Mouse (Mus musculus) gastrocnemius, postnatal 14 days (tissue): ENCODE measurements around the gene Gm11084. TPM values are rescaled to one million over a fixed set of nuclear protein-coding genes. Genes with fewer than 3 reads are reported as not detected.
A peak's percentile ranks its signal among the peaks of the same experiment; 100 is the strongest.
"Not testable (repeated sequence)": the region's sequence is repeated elsewhere in the genome, so short reads cannot be mapped to it uniquely, and the experiment has no call there.

ENCODE experiments used
- DNase-seq: peaks from one replicate; pipeline ENCODE4 v3.0.0; 2021; ENCODE audit warnings: mixed read lengths
- intact Hi-C: fragments of 180-260 bp; cut with DNase I; formaldehyde crosslinking; loops from one replicate; pipeline ENCODE4 v1.15.1; 2025; ENCODE audit warnings: low total_unique reads
- total RNA-seq, 2 experiments: library from RNA; stranded (reverse); gene quantifications; 2 replicates each; pipeline ENCODE4 v1.2.3; 2021

The Gm11084 gene
- total RNA-seq, 2 experiments from 2014 or later = not detected

GRCm38 (mm10) chr2:72996808-72997378, 10.4 kb upstream of the Gm11084 start:
- DNase-seq = peak; percentile 57
- intact Hi-C loops = no loop called here

GRCm38 (mm10) chr2:72995346-72996097, 9.0 kb upstream of the Gm11084 start:
- peak; percentile 58 for DNase-seq
- intact Hi-C loops = no loop called here

GRCm38 (mm10) chr2:72994165-72994564, 7.6 kb upstream of the Gm11084 start:
- intact Hi-C loops = no loop called here
- DNase-seq = no peak

- DNase-seq = no peak
- intact Hi-C loops = no loop called here
Observed at GRCm38 (mm10) chr2:72992497-72992896, 6.0 kb upstream of the Gm11084 start.

- DNase-seq, intact Hi-C loops: not testable (repeated sequence)
Observed at GRCm38 (mm10) chr2:72988945-72989344, 2.4 kb upstream of the Gm11084 start.

- no peak for DNase-seq
- intact Hi-C loops = no loop called here
Observed at GRCm38 (mm10) chr2:72985516-72985915, 1.0 kb downstream of the Gm11084 start.

GRCm38 (mm10) chr2:72984806-72985205, 1.7 kb downstream of the Gm11084 start:
- intact Hi-C loops = loop anchor here (5.0 kb wide), 1 partner anchor 72 kb away; no protein-coding TSS in a partner anchor
- DNase-seq = no peak

GRCm38 (mm10) chr2:72983211-72983610, 3.3 kb downstream of the Gm11084 start:
- DNase-seq = no peak
- intact Hi-C loops = loop anchor here (5.0 kb wide), 1 partner anchor 74 kb away; no protein-coding TSS in a partner anchor

GRCm38 (mm10) chr2:72982110-72982785, 4.3 kb downstream of the Gm11084 start:
- no peak for DNase-seq
- intact Hi-C loops = loop anchor here (5.0 kb wide), 1 partner anchor 75 kb away; no protein-coding TSS in a partner anchor

GRCm38 (mm10) chr2:72981441-72982109, 4.9 kb downstream of the Gm11084 start:
- DNase-seq = no peak
- intact Hi-C loops = loop anchor here (5.0 kb wide), 1 partner anchor 76 kb away; no protein-coding TSS in a partner anchor

GRCm38 (mm10) chr2:72981075-72981420, 5.5 kb downstream of the Gm11084 start:
- DNase-seq = no peak
- intact Hi-C loops = loop anchor here (5.0 kb wide), 1 partner anchor 76 kb away; no protein-coding TSS in a partner anchor

- peak; percentile 98 for DNase-seq
- intact Hi-C loops = loop anchor here (5.0 kb wide), 1 partner anchor 77 kb away; no protein-coding TSS in a partner anchor
Observed at GRCm38 (mm10) chr2:72980337-72981074, 6.0 kb downstream of the Gm11084 start, which contains the start of gene Sp3. TSS of gene Sp3 (minus strand) at chr2:72980446.

GRCm38 (mm10) chr2:72979659-72980071, 6.9 kb downstream of the Gm11084 start:
- DNase-seq = peak; percentile 95
- intact Hi-C loops = loop anchor here (5.0 kb wide), 1 partner anchor 78 kb away; no protein-coding TSS in a partner anchor

GRCm38 (mm10) chr2:72978901-72979658, 7.4 kb downstream of the Gm11084 start:
- intact Hi-C loops = no loop called here

GRCm38 (mm10) chr2:72978473-72978872, 8.0 kb downstream of the Gm11084 start:
- no peak for DNase-seq
- intact Hi-C loops = no loop called here

More at GRCm38 (mm10) chr2:72978901-72979658, 7.4 kb downstream of the Gm11084 start:
- DNase-seq = peak; percentile 90

GRCm38 (mm10) chr2:72977272-72977671, 9.2 kb downstream of the Gm11084 start:
- no peak for DNase-seq
- intact Hi-C loops = no loop called here

- DNase-seq = no peak
- intact Hi-C loops = no loop called here
Observed at GRCm38 (mm10) chr2:72976036-72976435, 10.5 kb downstream of the Gm11084 start.

- intact Hi-C loops = no loop called here
Observed at GRCm38 (mm10) chr2:72970831-72971230, 15.7 kb downstream of the Gm11084 start.

More at GRCm38 (mm10) chr2:72970831-72971230, 15.7 kb downstream of the Gm11084 start:
- DNase-seq = no peak
